Mouse (Mus musculus): Measurements from ENCODE around the gene Gm10799. TPM values are rescaled to one million over a fixed set of nuclear protein-coding genes. Genes with fewer than 3 reads are reported as not detected.
"Not testable (repeated sequence)": the region's sequence is repeated elsewhere in the genome, so short reads cannot be mapped to it uniquely, and the experiment has no call there.

The Gm10799 gene
- total and polyA plus RNA-seq, 2 experiments = not detected

GRCm38 (mm10) chr2:104096256-104096655 lies 27.9 kb upstream of the Gm10799 start:
- DNase-seq (ENCODE audit: extremely low read depth, low read depth, low spot score) = no peak
- TF ChIP-seq CTCF (IDR thresholded peaks at IDR 0.05; ENCODE audit: low read depth, low read length) (no peak), POLR2A (IDR thresholded peaks at IDR 0.05; ENCODE audit: extremely low read depth, insufficient read depth, low read length) (no peak)
- no peaks in the 10 kb centered on the region for H3K36me3 ChIP-seq (ENCODE audit: control insufficient read depth, insufficient read depth, low read length)
- H3K9ac ChIP-seq (ENCODE audit: low read depth, low read length) = peak overlapping the region; percentile 88
- peak overlapping the region; percentile 80 for H3K4me3 ChIP-seq (ENCODE audit: insufficient read depth, low read depth, low read length)
- 10% methylated on average over 10 of the region's 10 CpGs for WGBS
- H3K27me3 ChIP-seq (ENCODE audit: control insufficient read depth, insufficient read depth, low read length) = no peaks in the 10 kb centered on the region
- H3K79me2 ChIP-seq (ENCODE audit: control insufficient read depth, insufficient read depth, low read length) = no peaks in the 10 kb centered on the region; the same call in 1 of the 2 replicates
- peaks cover 4% of the 10 kb centered on the region for H3K4me1 ChIP-seq (ENCODE audit: control insufficient read depth, insufficient read depth, low read length)
- peak overlapping the region; percentile 85 for H3K27ac ChIP-seq (replicated peaks; ENCODE audit: insufficient read depth, low read depth, low read length)

- WGBS = 2% methylated on average over 15 of the region's 15 CpGs
- Histone ChIP-seq H3K27me3 (ENCODE audit: control insufficient read depth, insufficient read depth, low read length) (no peaks in the 10 kb centered on the region), H3K9ac (ENCODE audit: low read depth, low read length) (peak within 1 kb of the TSS; percentile 88), H3K27ac (replicated peaks; ENCODE audit: insufficient read depth, low read depth, low read length) (peak within 1 kb of the TSS; percentile 85), H3K36me3 (ENCODE audit: control insufficient read depth, insufficient read depth, low read length) (no peaks in the 10 kb centered on the region), H3K79me2 (ENCODE audit: control insufficient read depth, insufficient read depth, low read length) (no peaks in the 10 kb centered on the region; the same call in 1 of the 2 replicates), H3K4me1 (ENCODE audit: control insufficient read depth, insufficient read depth, low read length) (peaks cover 4% of the 10 kb centered on the region), H3K4me3 (ENCODE audit: insufficient read depth, low read depth, low read length) (peak within 1 kb of the TSS; percentile 80)
- DNase-seq (ENCODE audit: extremely low read depth, low read depth, low spot score) = peak; percentile 94
- no peak for TF ChIP-seq CTCF (IDR thresholded peaks at IDR 0.05; ENCODE audit: low read depth, low read length)
- peak; percentile 56; the same call in 1 of the 2 replicates for TF ChIP-seq POLR2A (IDR thresholded peaks at IDR 0.05; ENCODE audit: extremely low read depth, insufficient read depth, low read length)
Observed at GRCm38 (mm10) chr2:104095741-104096213, 27.4 kb upstream of the Gm10799 start, which contains the start of gene Cd59a. TSS of gene Cd59a (plus strand) at chr2:104095801.

- TF ChIP-seq CTCF (IDR thresholded peaks at IDR 0.05; ENCODE audit: low read depth, low read length) (no peak), POLR2A (IDR thresholded peaks at IDR 0.05; ENCODE audit: extremely low read depth, insufficient read depth, low read length) (no peak)
- Histone ChIP-seq H3K79me2 (ENCODE audit: control insufficient read depth, insufficient read depth, low read length) (no peaks in the 10 kb centered on the region; the same call in 1 of the 2 replicates), H3K27ac (replicated peaks; ENCODE audit: insufficient read depth, low read depth, low read length) (no peak overlapping the region), H3K9ac (ENCODE audit: low read depth, low read length) (no peak overlapping the region), H3K27me3 (ENCODE audit: control insufficient read depth, insufficient read depth, low read length) (no peaks in the 10 kb centered on the region), H3K4me3 (ENCODE audit: insufficient read depth, low read depth, low read length) (no peak overlapping the region), H3K4me1 (ENCODE audit: control insufficient read depth, insufficient read depth, low read length) (0 out of 2 replicates have a peak, but pooled peaks cover 1% of the 10 kb centered on the region), H3K36me3 (ENCODE audit: control insufficient read depth, insufficient read depth, low read length) (no peaks in the 10 kb centered on the region)
- DNase-seq (ENCODE audit: extremely low read depth, low read depth, low spot score) = no peak
- WGBS = 72% methylated on average over 2 of the region's 2 CpGs
Observed at GRCm38 (mm10) chr2:104093305-104093704, 25.0 kb upstream of the Gm10799 start.

GRCm38 (mm10) chr2:104087562-104087961 lies 19.2 kb upstream of the Gm10799 start:
- 56% methylated on average over 1 of the region's 1 CpGs for WGBS
- H3K9ac ChIP-seq (ENCODE audit: low read depth, low read length); DNase-seq (ENCODE audit: extremely low read depth, low read depth, low spot score); H3K36me3 ChIP-seq (ENCODE audit: control insufficient read depth, insufficient read depth, low read length); H3K27ac ChIP-seq (replicated peaks; ENCODE audit: insufficient read depth, low read depth, low read length); H3K79me2 ChIP-seq (ENCODE audit: control insufficient read depth, insufficient read depth, low read length); H3K27me3 ChIP-seq (ENCODE audit: control insufficient read depth, insufficient read depth, low read length); H3K4me3 ChIP-seq (ENCODE audit: insufficient read depth, low read depth, low read length); H3K4me1 ChIP-seq (ENCODE audit: control insufficient read depth, insufficient read depth, low read length): not testable (repeated sequence)

GRCm38 (mm10) chr2:104084027-104084426 lies 15.7 kb upstream of the Gm10799 start:
- not testable (repeated sequence) for H3K9ac ChIP-seq (ENCODE audit: low read depth, low read length); H3K79me2 ChIP-seq (ENCODE audit: control insufficient read depth, insufficient read depth, low read length); H3K27me3 ChIP-seq (ENCODE audit: control insufficient read depth, insufficient read depth, low read length); H3K27ac ChIP-seq (replicated peaks; ENCODE audit: insufficient read depth, low read depth, low read length); H3K4me3 ChIP-seq (ENCODE audit: insufficient read depth, low read depth, low read length); H3K4me1 ChIP-seq (ENCODE audit: control insufficient read depth, insufficient read depth, low read length); H3K36me3 ChIP-seq (ENCODE audit: control insufficient read depth, insufficient read depth, low read length)
- 0 out of 2 replicates have a peak, but pooled peaks have one; percentile 5 for TF ChIP-seq CTCF (IDR thresholded peaks at IDR 0.05; ENCODE audit: low read depth, low read length)
- peak; percentile 78 for DNase-seq (ENCODE audit: extremely low read depth, low read depth, low spot score)

GRCm38 (mm10) chr2:104082474-104082873 lies 14.1 kb upstream of the Gm10799 start:
- no peaks in the 10 kb centered on the region for H3K4me1 ChIP-seq (ENCODE audit: control insufficient read depth, insufficient read depth, low read length)
- H3K27me3 ChIP-seq (ENCODE audit: control insufficient read depth, insufficient read depth, low read length) = no peaks in the 10 kb centered on the region
- TF ChIP-seq CTCF (IDR thresholded peaks at IDR 0.05; ENCODE audit: low read depth, low read length) = no peak
- no peak for TF ChIP-seq POLR2A (IDR thresholded peaks at IDR 0.05; ENCODE audit: extremely low read depth, insufficient read depth, low read length)
- no peak for DNase-seq (ENCODE audit: extremely low read depth, low read depth, low spot score)
- H3K9ac ChIP-seq (ENCODE audit: low read depth, low read length) = no peak overlapping the region
- no peak overlapping the region for H3K27ac ChIP-seq (replicated peaks; ENCODE audit: insufficient read depth, low read depth, low read length)
- H3K4me3 ChIP-seq (ENCODE audit: insufficient read depth, low read depth, low read length) = no peak overlapping the region
- no peaks in the 10 kb centered on the region for H3K36me3 ChIP-seq (ENCODE audit: control insufficient read depth, insufficient read depth, low read length)
- no peaks in the 10 kb centered on the region for H3K79me2 ChIP-seq (ENCODE audit: control insufficient read depth, insufficient read depth, low read length)

- not testable (repeated sequence) for H3K4me1 ChIP-seq (ENCODE audit: control insufficient read depth, insufficient read depth, low read length); H3K36me3 ChIP-seq (ENCODE audit: control insufficient read depth, insufficient read depth, low read length); H3K9ac ChIP-seq (ENCODE audit: low read depth, low read length); DNase-seq (ENCODE audit: extremely low read depth, low read depth, low spot score); H3K27me3 ChIP-seq (ENCODE audit: control insufficient read depth, insufficient read depth, low read length); H3K79me2 ChIP-seq (ENCODE audit: control insufficient read depth, insufficient read depth, low read length); H3K4me3 ChIP-seq (ENCODE audit: insufficient read depth, low read depth, low read length); H3K27ac ChIP-seq (replicated peaks; ENCODE audit: insufficient read depth, low read depth, low read length)
- WGBS = no CpG with 5 or more reads among the region's 1 CpGs
Observed at GRCm38 (mm10) chr2:104081436-104082050, 13.2 kb upstream of the Gm10799 start.

GRCm38 (mm10) chr2:104078285-104078684 lies 9.9 kb upstream of the Gm10799 start:
- H3K79me2 ChIP-seq (ENCODE audit: control insufficient read depth, insufficient read depth, low read length); H3K36me3 ChIP-seq (ENCODE audit: control insufficient read depth, insufficient read depth, low read length); H3K27me3 ChIP-seq (ENCODE audit: control insufficient read depth, insufficient read depth, low read length); H3K27ac ChIP-seq (replicated peaks; ENCODE audit: insufficient read depth, low read depth, low read length); H3K4me3 ChIP-seq (ENCODE audit: insufficient read depth, low read depth, low read length); H3K9ac ChIP-seq (ENCODE audit: low read depth, low read length); H3K4me1 ChIP-seq (ENCODE audit: control insufficient read depth, insufficient read depth, low read length); DNase-seq (ENCODE audit: extremely low read depth, low read depth, low spot score): not testable (repeated sequence)
- WGBS = 51% methylated on average over 5 of the region's 5 CpGs
